Mouse (Mus musculus): ENCODE data around the gene Sim1. TPM values are rescaled to one million over a fixed set of nuclear protein-coding genes. Genes with fewer than 3 reads are reported as not detected.

Gene Sim1
- total and polyA plus RNA-seq, 3 experiments = not detected

GRCm38 (mm10) chr10:51015362-51015761 is 120.8 kb downstream of the Sim1 start:
- Histone ChIP-seq H3K9me3 (replicated peaks; ENCODE audit: insufficient read depth, low read length) (no peaks in the 10 kb centered on the region), H3K4me3 (ENCODE audit: control insufficient read depth in 1 of 2, insufficient read depth in 1 of 2, low read depth in 2 of 2, low read length in 2 of 2) (no peak overlapping the region), H3K27ac (ENCODE audit: control insufficient read depth, low read depth, low read length) (no peak overlapping the region), H3K27me3 (ENCODE audit: control insufficient read depth in 1 of 2, insufficient read depth in 2 of 2, low read length in 2 of 2) (no peaks in the 10 kb centered on the region), H3K79me2 (ENCODE audit: control insufficient read depth, insufficient read depth, low read length, poor library complexity) (no peaks in the 10 kb centered on the region), H3K36me3 (ENCODE audit: control insufficient read depth in 1 of 2, insufficient read depth in 2 of 2, low read length in 2 of 2) (no peaks in the 10 kb centered on the region), H3K9ac (ENCODE audit: control insufficient read depth, low read depth, low read length, poor library complexity, severe bottlenecking) (no peak overlapping the region), H3K4me1 (ENCODE audit: control insufficient read depth in 1 of 2, insufficient read depth in 2 of 2, low read length in 2 of 2) (no peaks in the 10 kb centered on the region)
- DNase-seq (ENCODE audit: low read depth, low spot score) = no peak
- TF ChIP-seq ZKSCAN1 (IDR thresholded peaks at IDR 0.05; ENCODE audit: low read depth, low read length) (no peak), TBP (IDR thresholded peaks at IDR 0.05; ENCODE audit: low read depth, low read length) (no peak), E2F4 (IDR thresholded peaks at IDR 0.05; ENCODE audit: borderline replicate concordance, low read depth, low read length) (no peak), MYB (IDR thresholded peaks at IDR 0.05; ENCODE audit: low read depth, low read length) (no peak), POLR2AphosphoS5 (IDR thresholded peaks at IDR 0.05; ENCODE audit: borderline replicate concordance, low read depth, low read length) (no peak), USF1 (IDR thresholded peaks at IDR 0.05; ENCODE audit: low read depth, low read length) (no peak), RAD21 (IDR thresholded peaks at IDR 0.05; ENCODE audit: low read depth, low read length) (no peak), EP300 (IDR thresholded peaks at IDR 0.05; ENCODE audit: low read depth in 1 of 2, low read length in 2 of 2) (no peak), NELFE (IDR thresholded peaks at IDR 0.05; ENCODE audit: low read depth, low read length) (no peak), KAT2A (conservative IDR thresholded peaks at IDR 0.05; ENCODE audit: low read depth, low read length) (no peak), GABPA (IDR thresholded peaks at IDR 0.05; ENCODE audit: low read depth, low read length) (no peak), MAZ (IDR thresholded peaks at IDR 0.05; ENCODE audit: low read depth, low read length) (no peak), ELF1 (IDR thresholded peaks at IDR 0.05; ENCODE audit: low read depth, low read length) (no peak), NRF1 (IDR thresholded peaks at IDR 0.05; ENCODE audit: insufficient read depth, low read depth, low read length, poor library complexity, severe bottlenecking) (no peak), POLR2A (IDR thresholded peaks at IDR 0.05; ENCODE audit: control insufficient read depth in 1 of 2, insufficient read depth in 1 of 2, low read depth in 1 of 2, low read length in 2 of 2, poor library complexity in 1 of 2) (no peak), MAFK (IDR thresholded peaks at IDR 0.05; ENCODE audit: borderline replicate concordance, low read depth, low read length) (no peak)

DNA sequence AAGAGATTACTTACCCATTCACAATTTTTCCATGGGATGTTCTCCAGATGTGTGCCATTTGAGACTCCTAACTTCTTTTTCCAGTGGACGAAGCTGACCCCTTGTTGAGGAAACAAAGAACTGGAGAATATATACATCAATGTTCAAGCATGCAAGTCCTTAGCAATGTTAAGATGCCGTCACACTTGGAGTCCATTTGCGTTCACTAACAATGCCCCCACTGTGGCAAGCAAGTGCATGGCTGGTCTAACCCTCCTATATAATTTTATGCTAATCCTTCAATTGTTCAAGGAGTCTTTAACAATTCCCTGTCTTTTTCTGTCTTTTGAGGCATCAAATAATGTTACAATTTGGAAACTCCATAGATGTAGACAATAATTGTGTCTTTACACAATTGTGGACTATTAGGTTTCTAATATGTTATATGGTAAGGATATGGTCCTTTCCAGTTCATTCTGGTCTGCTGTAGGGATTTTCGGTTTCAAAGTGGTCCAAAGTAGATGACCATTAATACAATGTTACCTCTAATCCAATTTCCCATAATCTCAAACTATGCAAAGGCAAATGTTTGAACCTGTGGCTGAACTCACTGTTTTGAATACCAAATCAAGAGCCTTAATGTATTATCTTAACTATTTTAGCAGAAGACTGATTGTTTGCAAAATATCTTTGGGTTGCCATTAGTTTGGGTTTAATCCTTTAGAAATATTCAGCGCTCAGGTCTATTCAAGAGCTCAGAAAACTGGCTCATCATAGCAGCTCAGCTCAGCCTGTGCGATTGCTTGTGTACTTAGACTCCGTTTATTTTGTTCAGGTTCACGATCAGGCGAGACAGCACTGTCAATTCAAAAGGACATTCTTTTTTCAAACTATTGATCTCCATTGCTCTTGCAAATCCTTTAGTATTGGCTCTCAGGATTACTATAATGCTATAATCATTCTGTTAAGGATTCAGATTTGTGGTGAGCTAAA is 129.0 kb downstream of the Sim1 start:
- H3K36me3 ChIP-seq (ENCODE audit: control insufficient read depth in 1 of 2, insufficient read depth in 2 of 2, low read length in 2 of 2) = no peaks in the 10 kb centered on the region
- no peak overlapping the region for H3K4me3 ChIP-seq (ENCODE audit: control insufficient read depth in 1 of 2, insufficient read depth in 1 of 2, low read depth in 2 of 2, low read length in 2 of 2)
- TF ChIP-seq ZKSCAN1 (IDR thresholded peaks at IDR 0.05; ENCODE audit: low read depth, low read length) (no peak), GABPA (IDR thresholded peaks at IDR 0.05; ENCODE audit: low read depth, low read length) (no peak), E2F4 (IDR thresholded peaks at IDR 0.05; ENCODE audit: borderline replicate concordance, low read depth, low read length) (no peak), NRF1 (IDR thresholded peaks at IDR 0.05; ENCODE audit: insufficient read depth, low read depth, low read length, poor library complexity, severe bottlenecking) (no peak), NELFE (IDR thresholded peaks at IDR 0.05; ENCODE audit: low read depth, low read length) (no peak), CHD2 (IDR thresholded peaks at IDR 0.05; ENCODE audit: low read length) (no peak), MXI1 (IDR thresholded peaks at IDR 0.05; ENCODE audit: low read depth, low read length) (no peak), MEF2A (IDR thresholded peaks at IDR 0.05; ENCODE audit: extremely low read depth, insufficient replicate concordance, low read depth, low read length, poor library complexity, severe bottlenecking) (no peak), MAFK (IDR thresholded peaks at IDR 0.05; ENCODE audit: borderline replicate concordance, low read depth, low read length) (no peak)
- H3K9me3 ChIP-seq (replicated peaks; ENCODE audit: insufficient read depth, low read length) = no peaks in the 10 kb centered on the region
- no peak overlapping the region for H3K27ac ChIP-seq (ENCODE audit: control insufficient read depth, low read depth, low read length)
- no peaks in the 10 kb centered on the region for H3K4me1 ChIP-seq (ENCODE audit: control insufficient read depth in 1 of 2, insufficient read depth in 2 of 2, low read length in 2 of 2)
- H3K9ac ChIP-seq (ENCODE audit: control insufficient read depth, low read depth, low read length, poor library complexity, severe bottlenecking) = no peak overlapping the region
- no peak for DNase-seq (ENCODE audit: low read depth, low spot score)
- no peaks in the 10 kb centered on the region for H3K79me2 ChIP-seq (ENCODE audit: control insufficient read depth, insufficient read depth, low read length, poor library complexity)
- H3K27me3 ChIP-seq (ENCODE audit: control insufficient read depth in 1 of 2, insufficient read depth in 2 of 2, low read length in 2 of 2) = no peaks in the 10 kb centered on the region
